Mouse (Mus musculus) lung, embryonic 14.5 days (tissue): ENCODE data around the gene 4930558C23Rik. TPM values are rescaled to one million over a fixed set of nuclear protein-coding genes. Genes with fewer than 3 reads are reported as not detected.

Experiments used
- ATAC-seq: fragments of 200-750 bp; cut with Nextera tagmentation; 2 replicates; pipeline ENCODE4 v1.8.0; 2017; ENCODE audit warnings: mild to moderate bottlenecking, moderate TSS enrichment, moderate library complexity; ENCODE audit not compliant: insufficient read depth
- DNase-seq: peaks from one replicate; pipeline ENCODE4 v3.0.0-alpha.2; 2015
- H3K27ac ChIP-seq: fragments of 300-500 bp; sonication (generic); 2 replicates; pipeline ENCODE4 v1.5.1; 2014; ENCODE audit warnings: low read depth, mild to moderate bottlenecking, moderate library complexity
- H3K27me3 ChIP-seq: fragments of 300-500 bp; sonication (generic); 2 replicates; pipeline ENCODE4 v1.6.1; 2014; ENCODE audit warnings: low read length, control low read depth; ENCODE audit not compliant: insufficient read depth
- H3K36me3 ChIP-seq: fragments of 300-500 bp; sonication (generic); 2 replicates; pipeline ENCODE4 v1.6.1; 2014; ENCODE audit warnings: control low read depth; ENCODE audit not compliant: insufficient read depth
- H3K4me1 ChIP-seq: fragments of 300-500 bp; sonication (generic); 2 replicates; pipeline ENCODE4 v1.6.1; 2014; ENCODE audit warnings: antibody characterized with exemption, control low read depth; ENCODE audit not compliant: insufficient read depth
- H3K4me2 ChIP-seq: fragments of 300-500 bp; sonication (generic); 2 replicates; pipeline ENCODE4 v1.6.1; 2014; ENCODE audit warnings: mild to moderate bottlenecking
- H3K4me3 ChIP-seq: fragments of 300-500 bp; sonication (generic); 2 replicates; pipeline ENCODE4 v1.5.1; 2014; ENCODE audit warnings: low read depth, low read length
- H3K9ac ChIP-seq: fragments of 300-500 bp; sonication (generic); 2 replicates; pipeline ENCODE4 v1.6.1; 2014
- H3K9me3 ChIP-seq: fragments of 300-500 bp; sonication (generic); 2 replicates; pipeline ENCODE4 v1.6.1; 2016; ENCODE audit warnings: low read depth, low read length, control low read depth
- CTCF ChIP-seq: IDR thresholded peaks from 2 replicates; pipeline ENCODE4 v1.5.1; 2016; ENCODE audit warnings: antibody characterized with exemption, low read depth
- WGBS: fragments of 180-500 bp; shearing (Covaris S2); extraction: QIAGEN DNeasy Blood & Tissue Kit; methylation state at CpG from one replicate; pipeline ENCODE4 v1.1.7; 2014; 5-methylcytosine and 5-hydroxymethylcytosine counted together
- polyA plus RNA-seq: library from polyadenylated mRNA; unstranded; fragments of >200 nt; fragmentation: Nextera tagmentation; extraction: Ambion mirVana; gene quantifications from 2 replicates; pipeline ENCODE4 v1.2.1, GENCODE M21; 2014

4930558C23Rik gene
- polyA plus RNA-seq, 1 experiment from 2014 or later: not detected

GRCm38 (mm10) chr3:95417866-95418265 is 15.2 kb upstream of the 4930558C23Rik start:
- Histone ChIP-seq H3K4me1 (no peaks in the 10 kb centered on the region), H3K36me3 (no peaks in the 10 kb centered on the region), H3K9ac (no peak overlapping the region), H3K27ac (no peak overlapping the region), H3K27me3 (no peaks in the 10 kb centered on the region), H3K9me3 (peaks cover 3% of the 10 kb centered on the region; the same call in 1 of the 2 replicates), H3K4me3 (no peak overlapping the region), H3K4me2 (no peak overlapping the region)
- no peak for DNase-seq
- no peak for TF ChIP-seq CTCF
- 82% methylated on average over 6 of the region's 6 CpGs for WGBS
- ATAC-seq: no peak

GRCm38 (mm10) chr3:95412268-95412667 is 9.6 kb upstream of the 4930558C23Rik start:
- WGBS: 55% methylated on average over 1 of the region's 1 CpGs
- no peak overlapping the region for H3K27ac ChIP-seq
- no peak overlapping the region for H3K4me3 ChIP-seq
- TF ChIP-seq CTCF: no peak
- no peaks in the 10 kb centered on the region for H3K36me3 ChIP-seq
- H3K4me1 ChIP-seq: no peaks in the 10 kb centered on the region
- no peak for ATAC-seq
- no peaks in the 10 kb centered on the region for H3K27me3 ChIP-seq
- H3K9me3 ChIP-seq: no peaks in the 10 kb centered on the region
- DNase-seq: no peak
- H3K4me2 ChIP-seq: no peak overlapping the region
- H3K9ac ChIP-seq: no peak overlapping the region

GRCm38 (mm10) chr3:95408852-95409251 is 6.2 kb upstream of the 4930558C23Rik start:
- Histone ChIP-seq H3K4me3 (no peak overlapping the region), H3K36me3 (no peaks in the 10 kb centered on the region), H3K27me3 (no peaks in the 10 kb centered on the region), H3K9me3 (no peaks in the 10 kb centered on the region), H3K4me1 (no peaks in the 10 kb centered on the region), H3K9ac (no peak overlapping the region), H3K4me2 (no peak overlapping the region), H3K27ac (no peak overlapping the region)
- ATAC-seq: no peak
- TF ChIP-seq CTCF: no peak
- 87% methylated on average over 2 of the region's 2 CpGs for WGBS
- DNase-seq: no peak

- 73% methylated on average over 1 of the region's 1 CpGs for WGBS
Measured at GRCm38 (mm10) chr3:95407728-95408127, 5.1 kb upstream of the 4930558C23Rik start.

GRCm38 (mm10) chr3:95394385-95394784 is 8.3 kb downstream of the 4930558C23Rik start:
- H3K9me3 ChIP-seq: peaks cover 4% of the 10 kb centered on the region; the same call in 1 of the 2 replicates
- H3K4me2 ChIP-seq: no peak overlapping the region
- H3K27ac ChIP-seq: no peak overlapping the region
- peak; percentile 37; the same call in 1 of the 2 replicates for TF ChIP-seq CTCF
- H3K27me3 ChIP-seq: no peaks in the 10 kb centered on the region
- no peak for ATAC-seq
- peak; percentile 34 for DNase-seq
- 83% methylated on average over 4 of the region's 4 CpGs for WGBS
- no peak overlapping the region for H3K9ac ChIP-seq
- H3K4me1 ChIP-seq: no peaks in the 10 kb centered on the region
- no peak overlapping the region for H3K4me3 ChIP-seq
- H3K36me3 ChIP-seq: no peaks in the 10 kb centered on the region

More at GRCm38 (mm10) chr3:95407728-95408127, 5.1 kb upstream of the 4930558C23Rik start:
- Histone ChIP-seq H3K4me1 (no peaks in the 10 kb centered on the region), H3K9me3 (no peaks in the 10 kb centered on the region), H3K4me3 (no peak overlapping the region), H3K4me2 (no peak overlapping the region), H3K27ac (no peak overlapping the region), H3K36me3 (no peaks in the 10 kb centered on the region), H3K9ac (no peak overlapping the region), H3K27me3 (no peaks in the 10 kb centered on the region)
- DNase-seq: no peak
- no peak for TF ChIP-seq CTCF
- no peak for ATAC-seq

GRCm38 (mm10) chr3:95385401-95386075 is 17.1 kb downstream of the 4930558C23Rik start:
- Histone ChIP-seq H3K4me1 (no peaks in the 10 kb centered on the region), H3K9me3 (no peaks in the 10 kb centered on the region), H3K9ac (no peak overlapping the region), H3K4me2 (no peak overlapping the region), H3K27ac (no peak overlapping the region), H3K4me3 (no peak overlapping the region), H3K27me3 (no peaks in the 10 kb centered on the region), H3K36me3 (no peaks in the 10 kb centered on the region)
- no peak for ATAC-seq
- no peak for DNase-seq
- TF ChIP-seq CTCF: no peak
- WGBS: 78% methylated on average over 5 of the region's 5 CpGs

- no peak overlapping the region for H3K4me3 ChIP-seq
- ATAC-seq (no peak), DNase-seq (no peak)
- no peak for TF ChIP-seq CTCF
- H3K9me3 ChIP-seq: peaks cover 5% of the 10 kb centered on the region
- 87% methylated on average over 10 of the region's 10 CpGs for WGBS
- no peak overlapping the region for H3K27ac ChIP-seq
- no peak overlapping the region for H3K9ac ChIP-seq
- no peak overlapping the region for H3K4me2 ChIP-seq
- no peaks in the 10 kb centered on the region for H3K36me3 ChIP-seq
- H3K4me1 ChIP-seq: no peaks in the 10 kb centered on the region
- no peaks in the 10 kb centered on the region for H3K27me3 ChIP-seq
Measured at GRCm38 (mm10) chr3:95373208-95373607, 29.4 kb downstream of the 4930558C23Rik start.
